Mouse (Mus musculus) gonadal fat pad, adult 2 months (tissue): Measurements from ENCODE around the gene Clns1a. TPM values are rescaled to one million over a fixed set of nuclear protein-coding genes. Genes with fewer than 3 reads are reported as not detected.
A peak's percentile ranks its signal among the peaks of the same experiment; 100 is the strongest.

Experiments used
- DNase-seq: peaks from one replicate; pipeline ENCODE4 v3.0.0-alpha.2; 2012; ENCODE audit warnings: low read depth
- polyA plus RNA-seq: library from polyadenylated mRNA; depleted of rRNA; stranded (reverse); fragments of >200 nt; gene quantifications from 2 replicates; pipeline ENCODE4 v1.2.3, GENCODE M21; 2012

The Clns1a gene
- polyA plus RNA-seq, 1 experiment = 32.8 TPM

DNA sequence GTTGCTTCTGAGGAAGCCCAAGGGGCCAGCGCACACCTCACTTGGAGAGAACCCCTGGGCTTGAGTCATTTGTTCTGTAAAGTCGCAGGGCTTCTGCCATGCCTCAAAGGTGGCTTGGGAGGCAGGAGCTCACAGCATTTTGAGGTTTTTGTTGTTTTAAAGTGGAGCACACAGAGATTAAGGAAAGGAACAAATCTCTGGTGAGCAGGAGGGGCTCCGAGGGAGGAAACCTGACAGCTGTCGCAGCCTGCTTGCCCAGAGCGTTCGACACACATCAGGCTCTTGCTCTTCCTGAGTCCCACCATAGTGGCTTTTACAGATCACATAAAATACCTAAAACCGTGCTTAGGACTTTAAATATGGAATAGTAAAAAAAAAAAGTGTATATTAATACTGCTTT, 30.3 kb downstream of the Clns1a start:
- DNase-seq = no peak

DNA sequence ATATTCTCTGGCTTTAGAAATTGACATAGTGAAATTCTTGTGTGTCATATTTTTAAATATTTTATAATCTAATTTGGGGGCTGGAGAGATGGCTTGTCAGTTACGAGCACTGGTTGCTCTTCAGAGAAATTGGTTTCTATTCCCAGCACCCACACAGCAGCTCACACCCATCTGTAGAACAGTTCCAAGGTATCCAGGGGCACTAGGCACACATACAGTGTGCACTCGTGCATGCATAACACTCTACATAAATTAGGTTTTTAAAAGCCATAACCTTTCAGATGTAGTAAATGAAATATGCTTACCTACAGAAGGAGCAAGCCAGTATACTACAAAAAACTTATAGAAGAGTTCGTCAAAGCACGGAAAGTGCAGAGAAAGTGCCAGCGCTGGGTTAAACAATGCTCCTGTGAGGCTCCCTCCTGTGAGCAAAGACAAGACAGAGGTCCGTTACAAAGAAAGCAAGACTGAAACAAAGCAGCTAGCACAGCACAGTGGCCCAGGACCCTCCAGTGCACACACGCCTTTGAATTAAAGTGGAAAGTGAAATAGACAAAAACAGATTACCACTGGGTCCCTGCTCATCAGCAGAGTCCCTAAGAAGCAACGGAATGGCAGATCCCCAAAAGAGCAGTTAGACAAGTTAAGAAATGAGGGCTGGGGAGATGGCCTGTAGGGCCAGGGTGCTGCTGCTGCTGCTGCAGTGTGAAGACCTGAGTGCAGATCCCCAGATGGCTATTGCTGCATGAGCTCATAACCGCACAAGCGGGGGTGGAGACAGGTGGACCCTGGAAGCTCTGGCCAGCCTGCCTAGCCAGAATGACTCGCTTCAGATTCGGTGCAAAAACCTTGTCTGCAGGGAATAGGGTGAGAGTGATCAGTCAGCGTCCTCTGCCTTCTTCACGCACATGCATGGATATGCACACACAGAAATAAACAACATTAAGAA, 32.5 kb downstream of the Clns1a start:
- no peak for DNase-seq

DNA sequence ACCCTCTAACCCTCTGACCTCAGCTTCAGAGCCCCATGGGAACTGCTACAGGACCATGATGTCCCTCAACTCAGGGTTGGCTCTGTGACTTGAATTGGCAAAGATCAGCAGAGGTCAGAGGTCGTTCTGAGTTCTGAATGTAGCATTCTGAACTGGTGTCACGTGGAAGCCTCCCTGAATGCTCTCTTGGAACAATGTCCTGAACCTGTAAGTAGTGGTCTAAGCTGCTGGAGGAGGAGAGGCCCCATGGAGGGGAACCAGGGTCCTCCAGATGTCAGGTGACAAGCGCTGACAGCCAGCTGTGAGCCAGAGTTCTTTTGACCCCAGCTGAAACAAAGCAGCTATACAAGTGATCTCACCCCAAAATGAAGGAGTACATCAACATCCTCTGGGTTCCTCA, 34.0 kb downstream of the Clns1a start:
- no peak for DNase-seq

- no peak for DNase-seq
These were observed 37.2 kb downstream of the Clns1a start for GRCm38 (mm10) chr7:97733606-97734005.

DNA sequence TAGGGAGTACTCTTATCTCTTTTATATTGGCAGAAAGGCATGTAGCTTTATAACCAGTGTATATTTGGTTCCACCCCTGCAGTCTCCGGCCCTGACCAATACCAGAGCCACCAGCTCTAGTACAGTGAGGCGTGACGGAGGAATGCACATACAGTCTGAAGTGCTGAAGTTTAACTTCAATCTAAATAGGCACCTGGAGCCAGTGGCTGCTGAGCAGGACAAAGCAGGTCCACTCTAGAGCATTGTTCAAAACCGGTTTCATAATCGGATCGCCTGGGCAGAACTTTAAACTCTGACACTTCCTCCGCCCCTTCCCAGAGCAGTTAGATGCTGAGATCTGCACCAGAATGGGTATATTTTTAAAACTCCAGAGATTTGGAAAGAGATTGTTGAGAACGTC, 38.6 kb downstream of the Clns1a start:
- DNase-seq = no peak

- no peak for DNase-seq
These were observed 39.5 kb downstream of the Clns1a start for GRCm38 (mm10) chr7:97735886-97736420.

GRCm38 (mm10) chr7:97737256-97737637, 40.8 kb downstream of the Clns1a start:
- no peak for DNase-seq

- DNase-seq = no peak
These were observed 41.4 kb downstream of the Clns1a start, which contains the start of gene Aqp11 for GRCm38 (mm10) chr7:97737638-97738456. Gene Aqp11 (minus strand): TSS chr7:97738289.

DNA sequence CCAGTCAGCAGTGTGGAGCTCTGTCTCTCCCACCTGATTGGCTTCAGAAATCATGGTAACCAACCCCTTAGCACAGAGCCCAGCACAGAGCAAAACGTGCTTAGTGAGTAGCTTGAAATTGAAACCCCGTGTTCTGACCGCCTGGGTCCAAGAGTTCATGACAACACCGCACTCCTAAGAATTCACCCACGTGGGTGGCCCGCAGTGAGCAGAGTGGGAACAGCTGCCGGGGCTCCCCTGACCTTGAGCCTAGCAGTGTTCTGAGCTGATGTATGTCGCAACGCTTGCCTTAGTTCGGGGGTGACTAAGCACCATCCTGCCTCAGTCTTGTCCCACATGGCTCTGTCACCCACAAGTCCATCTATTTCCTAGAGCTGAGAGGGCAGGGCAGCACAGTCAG, 44.5 kb downstream of the Clns1a start:
- DNase-seq = no peak

GRCm38 (mm10) chr7:97741756-97742291, 45.4 kb downstream of the Clns1a start:
- no peak for DNase-seq

GRCm38 (mm10) chr7:97745299-97745698, 48.9 kb downstream of the Clns1a start:
- no peak for DNase-seq

- no peak for DNase-seq
These were observed 50.8 kb downstream of the Clns1a start for GRCm38 (mm10) chr7:97747176-97747707.

- DNase-seq = no peak
These were observed 51.5 kb downstream of the Clns1a start for GRCm38 (mm10) chr7:97747787-97748497.

DNA sequence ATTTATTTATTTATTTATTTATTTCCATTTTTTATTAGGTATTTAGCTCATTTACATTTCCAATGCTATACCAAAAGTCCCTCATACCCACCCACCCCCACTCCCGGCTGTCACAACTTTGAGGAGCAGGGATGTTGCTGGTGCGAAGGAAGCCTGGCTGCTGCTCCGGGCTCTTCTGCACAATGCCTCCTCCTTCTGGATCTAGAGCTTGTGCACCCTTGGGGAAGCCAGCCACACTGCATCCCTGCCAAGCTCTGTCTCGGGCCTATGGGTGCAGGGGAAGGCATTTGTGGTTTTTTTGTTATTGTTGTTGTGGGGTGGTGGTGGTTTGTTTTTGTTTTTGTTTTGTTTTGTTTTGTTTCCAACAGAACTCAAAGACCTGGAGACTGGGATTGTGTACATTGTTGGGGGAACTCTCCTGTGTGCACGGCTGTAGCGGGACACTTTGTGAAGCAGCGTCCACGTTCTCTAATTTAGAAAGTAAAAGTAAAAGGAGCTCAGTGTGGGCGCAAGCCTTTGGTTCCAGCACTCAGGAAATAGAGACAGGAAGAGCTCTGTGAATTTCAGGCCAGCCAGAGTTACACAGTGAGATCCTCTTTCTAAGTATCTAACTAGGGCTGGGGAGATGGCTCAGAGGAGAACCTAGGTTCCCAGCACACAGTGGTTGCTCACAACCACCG, 52.2 kb downstream of the Clns1a start:
- DNase-seq = no peak

DNA sequence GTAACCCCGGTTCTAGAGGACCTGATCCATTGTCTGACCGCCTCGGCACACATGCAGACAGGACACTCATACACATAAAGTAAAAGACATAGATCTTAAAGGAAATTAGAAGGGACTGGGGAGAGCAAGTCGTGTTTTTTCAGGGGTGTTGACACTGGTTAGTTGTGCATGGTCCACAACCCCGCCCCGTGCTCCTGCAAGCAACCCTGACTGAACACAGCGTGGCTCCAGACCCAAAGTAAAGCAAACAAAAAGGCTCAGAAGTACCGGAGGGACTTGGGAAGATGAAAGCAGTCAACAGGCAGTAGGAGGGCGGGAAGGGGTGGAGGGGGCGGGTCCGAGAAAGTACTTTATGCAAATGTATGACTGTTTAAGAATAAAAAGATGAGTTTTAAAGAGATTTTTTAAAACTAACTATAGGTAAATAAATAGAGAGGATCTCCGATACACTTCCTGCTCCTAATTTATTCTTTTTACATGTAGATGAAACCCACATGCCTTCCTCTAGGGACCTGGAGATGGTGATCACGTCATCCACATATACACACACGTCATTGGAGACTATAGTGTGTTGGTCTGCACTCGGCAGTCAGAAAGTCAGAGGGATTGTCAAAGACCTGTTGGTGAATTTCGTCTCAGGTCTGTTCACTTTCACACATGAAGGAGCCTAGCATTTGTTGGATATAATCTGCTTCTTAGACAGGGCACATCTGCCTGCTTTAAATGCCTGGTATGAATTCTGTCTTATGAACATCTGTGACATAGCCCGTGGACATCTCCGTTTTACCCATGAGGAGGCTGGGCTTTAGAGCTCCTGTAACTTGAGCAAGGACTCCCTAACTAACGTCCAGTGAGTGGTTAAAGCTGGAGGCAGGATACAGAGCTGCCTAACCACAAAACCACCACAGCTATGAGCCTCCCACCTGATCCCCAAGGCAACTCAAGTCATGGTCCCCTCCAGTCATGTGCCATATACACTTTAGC, 53.1 kb downstream of the Clns1a start:
- DNase-seq = no peak

DNA sequence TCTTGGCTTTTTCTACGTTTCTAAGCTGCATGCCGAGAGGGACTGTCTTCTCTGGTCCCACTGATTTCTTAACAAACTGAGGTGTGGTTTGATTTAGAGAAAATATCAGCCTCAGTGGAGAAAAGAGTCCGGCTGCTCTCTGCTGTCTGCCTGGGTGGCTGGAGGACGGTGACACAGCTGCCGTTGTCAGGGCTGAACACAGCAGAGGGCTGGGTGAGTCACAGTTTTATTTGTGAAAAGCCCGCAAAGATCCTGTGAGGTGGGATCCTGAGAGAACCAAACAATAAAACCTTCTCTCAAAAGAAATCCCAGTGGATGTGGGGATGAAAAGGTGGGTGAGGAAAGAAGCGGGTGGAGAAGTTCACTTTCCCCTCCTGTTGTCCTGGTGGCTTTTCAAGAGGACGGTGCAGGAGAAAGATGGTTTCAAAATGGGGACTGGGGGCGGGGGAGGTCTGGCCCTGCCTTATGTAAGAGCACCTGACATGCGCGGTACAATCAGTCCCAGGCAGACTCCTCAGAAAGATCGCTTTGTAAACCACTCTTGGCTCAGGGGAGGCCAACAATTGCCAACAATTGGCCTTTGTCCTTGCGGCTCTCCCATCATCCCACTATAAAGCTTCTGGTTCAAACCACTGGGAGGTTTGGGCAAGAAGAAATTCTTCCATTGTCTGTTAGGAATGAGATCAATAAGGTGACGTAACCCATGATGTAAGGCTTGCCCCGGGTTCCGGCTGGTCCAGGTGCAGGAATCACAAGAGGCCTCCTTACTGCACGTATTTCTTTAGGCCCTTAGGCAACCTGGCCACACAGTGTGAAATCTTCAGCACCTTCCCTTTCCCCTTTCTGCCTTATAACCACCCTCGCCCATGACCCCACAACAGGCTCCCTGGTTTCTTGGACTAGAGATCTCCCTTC, 60.8 kb downstream of the Clns1a start:
- peak; percentile 33 for DNase-seq

DNA sequence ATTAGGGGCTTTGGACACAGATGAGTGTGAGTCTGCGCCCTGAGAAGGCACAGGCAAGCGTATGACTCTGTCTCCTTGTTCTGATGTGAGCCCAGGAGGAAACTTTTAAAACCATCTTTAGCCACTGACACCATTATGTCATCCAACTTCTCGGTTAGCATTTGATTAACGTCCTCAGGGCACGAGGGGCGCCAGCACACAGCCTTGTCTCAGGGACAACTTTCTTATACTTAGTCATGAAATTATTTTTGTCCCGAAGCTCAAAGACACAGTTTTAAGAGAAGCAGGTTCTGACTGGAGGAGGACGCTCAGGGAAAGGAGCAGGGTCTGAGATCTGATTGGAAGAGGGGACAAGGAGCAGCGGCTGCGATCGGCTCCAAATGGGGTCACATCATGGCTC, 68.2 kb downstream of the Clns1a start:
- no peak for DNase-seq
